Mouse (Mus musculus): ENCODE data around the gene Nudt17. TPM values are rescaled to one million over a fixed set of nuclear protein-coding genes. Genes with fewer than 3 reads are reported as not detected.

The Nudt17 gene
- 1.7 TPM for polyA plus RNA-seq (2017; shearing (Covaris generic))

GRCm38 (mm10) chr3:96707903-96708683 lies at the start of gene Nudt17:
Gene Nudt17, minus strand, starts transcription at chr3:96708562.

DNA sequence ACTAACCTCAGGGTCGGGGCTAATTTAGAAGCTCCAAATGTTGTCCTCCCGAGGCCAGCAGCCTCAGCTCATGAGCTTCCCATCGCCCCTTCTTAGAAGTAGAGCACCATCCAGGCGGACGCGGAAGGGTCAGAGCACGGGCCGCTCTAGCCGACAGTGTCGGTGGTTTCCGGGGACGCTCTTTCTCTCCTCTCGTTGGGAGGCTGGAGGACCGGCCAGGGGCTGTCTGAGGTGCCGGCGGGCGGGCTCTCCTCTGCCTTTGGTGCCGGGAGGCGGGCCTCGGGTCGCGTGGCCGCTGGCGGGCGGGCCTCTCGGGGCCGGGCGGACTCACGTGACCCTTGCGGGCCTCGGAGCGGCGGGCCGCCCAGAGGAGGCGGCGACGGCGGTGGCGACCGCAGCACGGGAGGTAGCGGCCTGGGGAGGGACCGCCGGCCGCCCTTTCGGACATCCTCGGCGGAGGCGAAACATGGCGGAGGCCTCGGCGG lies 19.0 kb upstream of the Nudt17 start, which contains the start of the genes Polr3c and Rnf115:
Gene Polr3c, minus strand, starts transcription at position 286 of the 485 bp plus-strand sequence.
Gene Rnf115, plus strand, starts transcription at position 322 of the 485 bp plus-strand sequence.

DNA sequence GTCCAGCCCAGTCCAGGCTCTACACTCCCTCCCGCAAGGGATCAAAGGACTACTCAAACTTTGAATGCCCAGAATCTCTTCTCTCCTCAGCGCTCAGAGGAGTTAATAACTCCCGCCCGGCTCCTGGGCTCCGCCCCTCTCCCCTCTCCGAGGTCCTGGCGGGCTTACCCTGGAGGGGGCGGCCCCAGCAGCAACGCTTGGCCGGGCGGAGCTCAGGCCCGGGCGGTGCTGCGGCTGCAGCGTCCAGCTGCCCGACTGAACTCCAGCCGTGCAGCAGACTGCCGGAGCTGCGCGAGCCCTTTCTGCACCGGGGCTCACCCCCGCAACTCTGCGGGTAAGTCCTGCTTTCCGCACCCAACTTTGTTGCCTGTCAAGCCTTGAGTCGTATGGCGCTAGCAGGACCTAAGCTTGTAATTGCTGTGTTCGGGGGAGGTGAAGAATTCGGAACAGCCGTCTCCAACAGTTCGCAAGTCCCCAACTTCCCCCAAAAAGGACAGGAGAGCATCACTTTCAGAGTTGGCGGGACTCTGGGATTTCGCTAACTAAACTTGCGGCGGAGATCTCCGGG lies 12.1 kb downstream of the Nudt17 start, which contains the start of gene Pias3:
Gene Pias3, plus strand, starts transcription at position 187 of the 568 bp plus-strand sequence.

GRCm38 (mm10) chr3:96669727-96670468 lies 38.5 kb downstream of the Nudt17 start, which contains the start of gene Ankrd35:
Gene Ankrd35, plus strand, starts transcription at chr3:96670131.

Other genes with a start within 250 kb of the Nudt17 start
- not detected for gene Hfe2, start 183.4 kb downstream of the Nudt17 start, polyA plus RNA-seq (2017; shearing (Covaris generic))
- gene Txnip, start 150.6 kb downstream of the Nudt17 start, polyA plus RNA-seq (2017; shearing (Covaris generic)) = 1,077 TPM
- gene Gm16253, start 131.6 kb downstream of the Nudt17 start, polyA plus RNA-seq (2017; shearing (Covaris generic)) = not detected
- gene Polr3gl, start 114.4 kb downstream of the Nudt17 start, polyA plus RNA-seq (2017; shearing (Covaris generic)) = 25.2 TPM
- not detected for gene Ankrd34a, start 111.9 kb downstream of the Nudt17 start, polyA plus RNA-seq (2017; shearing (Covaris generic))
- gene Lix1l, start 107.4 kb downstream of the Nudt17 start, polyA plus RNA-seq (2017; shearing (Covaris generic)) = 0.84 TPM
- 270 TPM for gene Rbm8a, start 78.6 kb downstream of the Nudt17 start, polyA plus RNA-seq (2017; shearing (Covaris generic))
- gene Pex11b, start 73.2 kb downstream of the Nudt17 start, polyA plus RNA-seq (2017; shearing (Covaris generic)) = 83.9 TPM
- gene Gm42957, start 73.1 kb downstream of the Nudt17 start, polyA plus RNA-seq (2017; shearing (Covaris generic)) = 0.11 TPM
- gene Itga10, start 63.0 kb downstream of the Nudt17 start, polyA plus RNA-seq (2017; shearing (Covaris generic)) = 0.22 TPM
- 0.39 TPM for gene Ankrd35, start 38.4 kb downstream of the Nudt17 start, polyA plus RNA-seq (2017; shearing (Covaris generic))
- gene Pias3, start 12.2 kb downstream of the Nudt17 start, polyA plus RNA-seq (2017; shearing (Covaris generic)) = 29.6 TPM
- gene Polr3c, start 19.1 kb upstream of the Nudt17 start, polyA plus RNA-seq (2017; shearing (Covaris generic)) = 75.6 TPM
- 57.4 TPM for gene Rnf115, start 19.1 kb upstream of the Nudt17 start, polyA plus RNA-seq (2017; shearing (Covaris generic))
- gene Pdzk1, start 120.7 kb upstream of the Nudt17 start, polyA plus RNA-seq (2017; shearing (Covaris generic)) = 0.33 TPM
- gene Cd160, start 120.8 kb upstream of the Nudt17 start, polyA plus RNA-seq (2017; shearing (Covaris generic)) = 34.1 TPM
- gene Gja5, start 196.1 kb upstream of the Nudt17 start, polyA plus RNA-seq (2017; shearing (Covaris generic)) = 0.45 TPM
- 40.4 TPM for gene Gpr89, start 196.8 kb upstream of the Nudt17 start, polyA plus RNA-seq (2017; shearing (Covaris generic))
- not detected for gene Gja8, start 217.5 kb upstream of the Nudt17 start, polyA plus RNA-seq (2017; shearing (Covaris generic))